Mouse (Mus musculus): Measurements from ENCODE around the gene Cbr2. TPM values are rescaled to one million over a fixed set of nuclear protein-coding genes. Genes with fewer than 3 reads are reported as not detected.
A peak's percentile ranks its signal among the peaks of the same experiment; 100 is the strongest.

Cbr2 gene
- total RNA-seq, 2 experiments from 2014 or later = 9.6 to 16.9 TPM

- DNase-seq = no peak
Measured at GRCm38 (mm10) chr11:120711980-120712604, 19.8 kb downstream of the Cbr2 start.

- no peak for DNase-seq
Measured at GRCm38 (mm10) chr11:120710672-120711071, 21.2 kb downstream of the Cbr2 start.

- DNase-seq = no peak
Measured at GRCm38 (mm10) chr11:120709551-120709950, 22.4 kb downstream of the Cbr2 start.

- no peak for DNase-seq
Measured at GRCm38 (mm10) chr11:120707969-120708368, 23.9 kb downstream of the Cbr2 start.

GRCm38 (mm10) chr11:120707225-120707624, 24.7 kb downstream of the Cbr2 start:
- no peak for DNase-seq

GRCm38 (mm10) chr11:120706120-120706519, 25.8 kb downstream of the Cbr2 start:
- DNase-seq = no peak

GRCm38 (mm10) chr11:120704486-120705325, 27.2 kb downstream of the Cbr2 start:
- no peak for DNase-seq

- no peak for DNase-seq
Measured at GRCm38 (mm10) chr11:120703696-120704454, 28.0 kb downstream of the Cbr2 start.

GRCm38 (mm10) chr11:120697741-120698140, 34.2 kb downstream of the Cbr2 start:
- peak; percentile 79 for DNase-seq

GRCm38 (mm10) chr11:120696568-120696967, 35.3 kb downstream of the Cbr2 start:
- DNase-seq = no peak

- DNase-seq = no peak
Measured at GRCm38 (mm10) chr11:120695641-120696040, 36.3 kb downstream of the Cbr2 start.

GRCm38 (mm10) chr11:120695184-120695583, 36.7 kb downstream of the Cbr2 start:
- DNase-seq = no peak

GRCm38 (mm10) chr11:120693461-120693860, 38.5 kb downstream of the Cbr2 start:
- DNase-seq = no peak

GRCm38 (mm10) chr11:120692471-120693011, 39.4 kb downstream of the Cbr2 start:
- DNase-seq = no peak

- no peak for DNase-seq
Measured at GRCm38 (mm10) chr11:120689365-120689764, 42.5 kb downstream of the Cbr2 start.

- DNase-seq = no peak
Measured at GRCm38 (mm10) chr11:120686650-120687272, 45.2 kb downstream of the Cbr2 start.

GRCm38 (mm10) chr11:120684660-120685059, 47.3 kb downstream of the Cbr2 start:
- no peak for DNase-seq

GRCm38 (mm10) chr11:120684086-120684485, 47.8 kb downstream of the Cbr2 start:
- DNase-seq = peak; percentile 46

- no peak for DNase-seq
Measured at GRCm38 (mm10) chr11:120683536-120683935, 48.4 kb downstream of the Cbr2 start.

GRCm38 (mm10) chr11:120682683-120683082, 49.2 kb downstream of the Cbr2 start:
- DNase-seq = no peak

GRCm38 (mm10) chr11:120679909-120680308, 52.0 kb downstream of the Cbr2 start:
- no peak for DNase-seq

Data from gastrocnemius, postnatal 25 days (tissue).